Mouse (Mus musculus) bone marrow, adult 2 months (tissue): ENCODE measurements around the gene Lsp1.

Experiments
- CTCF ChIP-seq: fragments of 200-500 bp; IDR thresholded peaks from 2 replicates; pipeline ENCODE4 v1.5.1; 2011; ENCODE audit warnings: low read length, control low read depth; ENCODE audit not compliant: control insufficient read depth, insufficient read depth
- POLR2A ChIP-seq: fragments of 200-500 bp; IDR thresholded peaks from 2 replicates; pipeline ENCODE4 v1.6.1; 2011; ENCODE audit warnings: low read depth, mild to moderate bottlenecking, control low read depth, low read length, borderline replicate concordance; ENCODE audit not compliant: control insufficient read depth

GRCm38 (mm10) chr7:142472936-142473335 is 12.3 kb downstream of the Lsp1 start:
- TF ChIP-seq CTCF = no peak
- TF ChIP-seq POLR2A = no peak
